Mouse (Mus musculus) spleen, adult 2 months (tissue): Measurements from ENCODE around the gene Adgrg6. TPM values are rescaled to one million over a fixed set of nuclear protein-coding genes. Genes with fewer than 3 reads are reported as not detected.

ENCODE experiments used
- DNase-seq, 2 experiments: peaks; one replicate each; pipeline versions ENCODE4 v3.0.0 to v3.0.0-alpha.2; 2012 to 2021; ENCODE audit warnings: low spot score in 2 of 2, low read depth in 1 of 2
- H3K27ac ChIP-seq: fragments of 200-500 bp; 2 replicates; pipeline ENCODE4 v1.5.1; 2012; ENCODE audit warnings: low read length, inconsistent platforms; ENCODE audit not compliant: insufficient read depth
- H3K27me3 ChIP-seq: fragments of 200-500 bp; 2 replicates; pipeline ENCODE4 v1.6.1; 2012; ENCODE audit warnings: mild to moderate bottlenecking, moderate library complexity, low read length, inconsistent platforms; ENCODE audit not compliant: control insufficient read depth, insufficient read depth
- H3K36me3 ChIP-seq: fragments of 200-500 bp; 2 replicates; pipeline ENCODE4 v1.6.1; 2012; ENCODE audit warnings: mild to moderate bottlenecking, low read length, inconsistent platforms; ENCODE audit not compliant: control insufficient read depth, insufficient read depth
- H3K4me1 ChIP-seq: fragments of 200-500 bp; 2 replicates; pipeline ENCODE4 v1.6.1; 2011; ENCODE audit warnings: inconsistent platforms; ENCODE audit not compliant: control insufficient read depth, insufficient read depth, insufficient read length
- H3K4me3 ChIP-seq: fragments of 200-500 bp; 2 replicates; pipeline ENCODE4 v1.5.1; 2011; ENCODE audit warnings: mild to moderate bottlenecking, inconsistent platforms; ENCODE audit not compliant: insufficient read depth, insufficient read length; ENCODE audit errors: extremely low read depth
- CTCF ChIP-seq: fragments of 200-500 bp; IDR thresholded peaks from 2 replicates; pipeline ENCODE4 v1.5.1; 2011; ENCODE audit warnings: mild to moderate bottlenecking, inconsistent platforms; ENCODE audit not compliant: insufficient read depth, insufficient read length, insufficient replicate concordance; ENCODE audit errors: extremely low read depth
- POLR2A ChIP-seq: fragments of 200-500 bp; IDR thresholded peaks from 2 replicates; pipeline ENCODE4 v1.6.1; 2011; ENCODE audit warnings: low read depth, low read length, inconsistent platforms
- WGBS: fragments of 180-500 bp; shearing (Covaris S2); methylation state at CpG from one replicate; pipeline ENCODE4 v1.1.7; 2018; 5-methylcytosine and 5-hydroxymethylcytosine counted together
- polyA plus RNA-seq: library from polyadenylated mRNA; depleted of rRNA; stranded (reverse); fragments of >200 nt; gene quantifications from 2 replicates; pipeline ENCODE4 v1.2.3, GENCODE M21; 2012

Gene Adgrg6
- polyA plus RNA-seq, 1 experiment: 1.7 TPM

- WGBS: 92% methylated on average over 5 of the region's 5 CpGs
- H3K27ac ChIP-seq: no peak overlapping the region
Observed at GRCm38 (mm10) chr10:14522729-14523128, 22.7 kb downstream of the Adgrg6 start.

GRCm38 (mm10) chr10:14520912-14521675 is 24.4 kb downstream of the Adgrg6 start:
- Histone ChIP-seq H3K27ac (no peak overlapping the region), H3K27me3 (no peaks in the 10 kb centered on the region), H3K4me3 (no peak overlapping the region), H3K36me3 (no peaks in the 10 kb centered on the region), H3K4me1 (no peaks in the 10 kb centered on the region)
- 79% methylated on average over 8 of the region's 8 CpGs for WGBS
- TF ChIP-seq POLR2A: no peak
- TF ChIP-seq CTCF: no peak
- DNase-seq: no peak

More at GRCm38 (mm10) chr10:14522729-14523128, 22.7 kb downstream of the Adgrg6 start:
- H3K4me1 ChIP-seq: no peaks in the 10 kb centered on the region
- no peak overlapping the region for H3K4me3 ChIP-seq
- TF ChIP-seq CTCF (no peak), POLR2A (no peak)
- H3K27me3 ChIP-seq: no peaks in the 10 kb centered on the region
- no peak for DNase-seq
- H3K36me3 ChIP-seq: no peaks in the 10 kb centered on the region

- WGBS: 87% methylated on average over 5 of the region's 5 CpGs
- H3K36me3 ChIP-seq: no peaks in the 10 kb centered on the region
- H3K4me3 ChIP-seq: no peak overlapping the region
- no peak overlapping the region for H3K27ac ChIP-seq
- no peaks in the 10 kb centered on the region for H3K27me3 ChIP-seq
- no peak for DNase-seq
- TF ChIP-seq POLR2A (no peak), CTCF (no peak)
- H3K4me1 ChIP-seq: no peaks in the 10 kb centered on the region
Observed at GRCm38 (mm10) chr10:14517909-14518308, 27.6 kb downstream of the Adgrg6 start.

DNA sequence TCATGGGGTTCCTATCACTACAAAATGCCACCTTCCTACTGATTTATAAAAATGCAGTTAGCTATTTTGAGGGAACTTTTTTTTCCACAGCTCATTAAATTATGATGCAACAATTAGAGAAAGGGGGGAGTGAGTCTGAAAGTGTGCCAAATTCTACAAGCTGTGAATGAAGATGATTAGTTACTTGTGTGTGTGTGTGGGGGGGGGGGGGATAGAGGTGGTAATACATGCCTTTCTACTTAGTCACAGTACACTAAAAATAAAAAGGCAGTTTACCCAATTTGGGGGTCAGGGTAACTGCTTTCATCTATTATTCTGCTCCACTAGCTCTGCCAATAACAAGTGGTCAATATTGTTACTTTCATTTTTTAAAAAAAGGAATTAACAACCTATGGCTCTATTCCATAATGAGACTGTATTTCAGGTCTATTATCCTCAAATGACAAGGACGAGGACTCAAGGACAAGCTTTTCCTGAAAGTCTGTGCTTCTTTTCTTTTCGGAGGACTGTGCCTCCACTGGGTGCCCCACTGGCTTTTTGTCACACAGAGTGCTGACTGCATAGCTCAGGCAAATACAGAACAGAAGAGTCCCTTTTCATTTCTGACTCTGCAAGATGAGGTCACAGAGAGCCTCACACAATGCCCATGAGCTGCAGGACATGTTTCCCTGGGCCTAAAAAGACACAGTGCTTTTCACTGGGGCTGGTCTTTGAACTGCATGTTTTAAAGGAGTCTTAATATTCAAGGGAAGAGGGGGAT is 33.4 kb downstream of the Adgrg6 start:
- H3K36me3 ChIP-seq: no peaks in the 10 kb centered on the region
- no peak overlapping the region; the same call in 1 of the 2 replicates for H3K27ac ChIP-seq
- no peak overlapping the region for H3K4me3 ChIP-seq
- TF ChIP-seq CTCF (no peak), POLR2A (no peak)
- DNase-seq: no peak
- WGBS: 85% methylated on average over 2 of the region's 2 CpGs
- no peaks in the 10 kb centered on the region for H3K27me3 ChIP-seq
- no peaks in the 10 kb centered on the region for H3K4me1 ChIP-seq

GRCm38 (mm10) chr10:14511157-14511556 is 34.3 kb downstream of the Adgrg6 start:
- Histone ChIP-seq H3K36me3 (no peaks in the 10 kb centered on the region), H3K27me3 (no peaks in the 10 kb centered on the region), H3K27ac (no peak overlapping the region), H3K4me1 (no peaks in the 10 kb centered on the region), H3K4me3 (no peak overlapping the region)
- TF ChIP-seq CTCF (no peak), POLR2A (no peak)
- no peak for DNase-seq
- 83% methylated on average over 3 of the region's 3 CpGs for WGBS

GRCm38 (mm10) chr10:14495658-14496057 is 49.8 kb downstream of the Adgrg6 start:
- Histone ChIP-seq H3K27ac (no peak overlapping the region), H3K4me1 (no peaks in the 10 kb centered on the region), H3K27me3 (no peaks in the 10 kb centered on the region), H3K4me3 (no peak overlapping the region), H3K36me3 (no peaks in the 10 kb centered on the region)
- no peak for TF ChIP-seq POLR2A
- no peak for TF ChIP-seq CTCF
- no peak for DNase-seq

DNA sequence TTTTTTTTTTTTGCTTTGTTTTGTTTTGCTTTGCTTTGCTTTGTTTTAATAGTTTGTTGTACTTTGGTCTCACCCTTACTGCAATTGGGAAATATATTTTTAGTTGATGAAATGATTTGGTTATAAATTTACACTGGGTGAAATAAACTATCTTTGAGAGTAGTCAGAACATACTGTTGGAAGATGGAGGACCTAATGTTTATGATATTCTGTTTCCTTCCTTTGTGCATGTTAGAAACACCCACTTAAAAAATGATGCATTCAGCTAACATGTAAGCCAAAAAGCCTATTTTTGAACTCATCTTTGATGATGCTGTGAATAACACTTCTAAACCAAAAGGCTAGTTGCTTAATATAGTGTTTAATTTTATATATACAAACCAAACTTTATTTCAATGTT is 50.3 kb downstream of the Adgrg6 start:
- no peak for DNase-seq
- Histone ChIP-seq H3K4me1 (no peaks in the 10 kb centered on the region), H3K27me3 (no peaks in the 10 kb centered on the region), H3K4me3 (no peak overlapping the region), H3K27ac (no peak overlapping the region), H3K36me3 (no peaks in the 10 kb centered on the region)
- TF ChIP-seq POLR2A: no peak
- no peak for TF ChIP-seq CTCF
